Mouse (Mus musculus): ENCODE data around the gene Mindy3. TPM values are rescaled to one million over a fixed set of nuclear protein-coding genes. Genes with fewer than 3 reads are reported as not detected.

Gene Mindy3
- polyA plus RNA-seq, 1 experiment from 2014 or later = 31.0 TPM

GRCm38 (mm10) chr2:12402469-12402868 lies 16.8 kb downstream of the Mindy3 start:
- Histone ChIP-seq H3K4me1 (peaks cover 6% of the 10 kb centered on the region), H3K36me3 (no peaks in the 10 kb centered on the region), H3K27me3 (ENCODE audit: insufficient read depth, poor library complexity, severe bottlenecking) (no peaks in the 10 kb centered on the region), H3K27ac (no peak overlapping the region), H3K9me3 (no peaks in the 10 kb centered on the region), H3K4me3 (no peak overlapping the region)
- 77% methylated on average over 3 of the region's 3 CpGs for WGBS
- DNase-seq (ENCODE audit: low spot score) = no peak

- no peaks in the 10 kb centered on the region for H3K36me3 ChIP-seq
- no peaks in the 10 kb centered on the region for H3K27me3 ChIP-seq (ENCODE audit: insufficient read depth, poor library complexity, severe bottlenecking)
- DNase-seq (ENCODE audit: low spot score) = no peak
- no peak overlapping the region for H3K27ac ChIP-seq
- 93% methylated on average over 1 of the region's 1 CpGs for whole genome bisulfite sequencing
- H3K9me3 ChIP-seq = no peaks in the 10 kb centered on the region
- peaks cover 6% of the 10 kb centered on the region for H3K4me1 ChIP-seq
- H3K4me3 ChIP-seq = no peak overlapping the region
These were observed 18.1 kb downstream of the Mindy3 start for GRCm38 (mm10) chr2:12401137-12401536.

GRCm38 (mm10) chr2:12389028-12389427 lies 30.2 kb downstream of the Mindy3 start:
- no peaks in the 10 kb centered on the region for H3K27me3 ChIP-seq (ENCODE audit: insufficient read depth, poor library complexity, severe bottlenecking)
- H3K4me1 ChIP-seq = no peaks in the 10 kb centered on the region
- no peak for DNase-seq (ENCODE audit: low spot score)
- H3K9me3 ChIP-seq = no peaks in the 10 kb centered on the region
- H3K36me3 ChIP-seq = peaks cover 16% of the 10 kb centered on the region
- no peak overlapping the region for H3K4me3 ChIP-seq
- H3K27ac ChIP-seq = no peak overlapping the region
- WGBS = 44% methylated on average over 1 of the region's 1 CpGs

- WGBS = 92% methylated on average over 4 of the region's 4 CpGs
- DNase-seq (ENCODE audit: low spot score) = no peak
- H3K4me1 ChIP-seq = no peaks in the 10 kb centered on the region
These were observed 30.7 kb downstream of the Mindy3 start for GRCm38 (mm10) chr2:12388569-12388968.

GRCm38 (mm10) chr2:12384389-12384788 lies 34.9 kb downstream of the Mindy3 start:
- no peak overlapping the region for H3K27ac ChIP-seq
- H3K27me3 ChIP-seq (ENCODE audit: insufficient read depth, poor library complexity, severe bottlenecking) = no peaks in the 10 kb centered on the region
- H3K4me3 ChIP-seq = no peak overlapping the region
- DNase-seq (ENCODE audit: low spot score) = no peak
- 89% methylated on average over 1 of the region's 1 CpGs for WGBS
- peaks cover 16% of the 10 kb centered on the region for H3K36me3 ChIP-seq
- H3K9me3 ChIP-seq = no peaks in the 10 kb centered on the region
- H3K4me1 ChIP-seq = peaks cover 4% of the 10 kb centered on the region; the same call in 1 of the 2 replicates

More at GRCm38 (mm10) chr2:12388569-12388968, 30.7 kb downstream of the Mindy3 start:
- H3K4me3 ChIP-seq = no peak overlapping the region
- no peaks in the 10 kb centered on the region for H3K9me3 ChIP-seq
- H3K27ac ChIP-seq = 0 out of 2 replicates have a peak overlapping the region, but pooled peaks have one; percentile 22
- H3K27me3 ChIP-seq (ENCODE audit: insufficient read depth, poor library complexity, severe bottlenecking) = no peaks in the 10 kb centered on the region
- peaks cover 16% of the 10 kb centered on the region for H3K36me3 ChIP-seq

GRCm38 (mm10) chr2:12382650-12383049 lies 36.6 kb downstream of the Mindy3 start:
- Histone ChIP-seq H3K27me3 (ENCODE audit: insufficient read depth, poor library complexity, severe bottlenecking) (no peaks in the 10 kb centered on the region), H3K9me3 (no peaks in the 10 kb centered on the region), H3K4me1 (peaks cover 4% of the 10 kb centered on the region; the same call in 1 of the 2 replicates), H3K4me3 (no peak overlapping the region), H3K27ac (peak overlapping the region; percentile 13), H3K36me3 (peaks cover 16% of the 10 kb centered on the region)
- no peak for DNase-seq (ENCODE audit: low spot score)
- 69% methylated on average over 4 of the region's 4 CpGs for WGBS

GRCm38 (mm10) chr2:12380233-12380632 lies 39.0 kb downstream of the Mindy3 start:
- H3K36me3 ChIP-seq = peaks cover 8% of the 10 kb centered on the region
- H3K4me1 ChIP-seq = peaks cover 4% of the 10 kb centered on the region; the same call in 1 of the 2 replicates
- 0 out of 2 replicates have a peak overlapping the region, but pooled peaks have one; percentile 1 for H3K27ac ChIP-seq
- no peaks in the 10 kb centered on the region for H3K27me3 ChIP-seq (ENCODE audit: insufficient read depth, poor library complexity, severe bottlenecking)
- H3K4me3 ChIP-seq = no peak overlapping the region
- 59% methylated on average over 2 of the region's 2 CpGs for WGBS
- no peak for DNase-seq (ENCODE audit: low spot score)
- no peaks in the 10 kb centered on the region for H3K9me3 ChIP-seq

- H3K27me3 ChIP-seq (ENCODE audit: insufficient read depth, poor library complexity, severe bottlenecking) = no peaks in the 10 kb centered on the region
- H3K27ac ChIP-seq = no peak overlapping the region; the same call in 1 of the 2 replicates
- no peaks in the 10 kb centered on the region for H3K9me3 ChIP-seq
- WGBS = 85% methylated on average over 5 of the region's 5 CpGs
- no peaks in the 10 kb centered on the region for H3K36me3 ChIP-seq
- H3K4me1 ChIP-seq = peaks cover 4% of the 10 kb centered on the region; the same call in 1 of the 2 replicates
- H3K4me3 ChIP-seq = no peak overlapping the region
- DNase-seq (ENCODE audit: low spot score) = no peak
These were observed 40.7 kb downstream of the Mindy3 start for GRCm38 (mm10) chr2:12378591-12378990.

- 0 out of 2 replicates have a peak overlapping the region, but pooled peaks have one; percentile 36 for H3K27ac ChIP-seq
- no peaks in the 10 kb centered on the region for H3K9me3 ChIP-seq
- DNase-seq (ENCODE audit: low spot score) = no peak
- 62% methylated on average over 1 of the region's 1 CpGs for WGBS
- no peaks in the 10 kb centered on the region for H3K36me3 ChIP-seq
- H3K4me1 ChIP-seq = no peaks in the 10 kb centered on the region
- H3K27me3 ChIP-seq (ENCODE audit: insufficient read depth, poor library complexity, severe bottlenecking) = no peaks in the 10 kb centered on the region
- no peak overlapping the region for H3K4me3 ChIP-seq
These were observed 42.2 kb downstream of the Mindy3 start for GRCm38 (mm10) chr2:12377024-12377423.

GRCm38 (mm10) chr2:12372883-12373282 lies 46.4 kb downstream of the Mindy3 start:
- Histone ChIP-seq H3K4me1 (0 out of 2 replicates have a peak, but pooled peaks cover 3% of the 10 kb centered on the region), H3K9me3 (no peaks in the 10 kb centered on the region), H3K27me3 (ENCODE audit: insufficient read depth, poor library complexity, severe bottlenecking) (no peaks in the 10 kb centered on the region), H3K36me3 (peaks cover 3% of the 10 kb centered on the region; the same call in 1 of the 2 replicates), H3K27ac (no peak overlapping the region), H3K4me3 (no peak overlapping the region)
- peak; percentile 86 for DNase-seq (ENCODE audit: low spot score)
- 59% methylated on average over 2 of the region's 2 CpGs for WGBS

GRCm38 (mm10) chr2:12371401-12371800 lies 47.9 kb downstream of the Mindy3 start:
- Histone ChIP-seq H3K4me3 (no peak overlapping the region), H3K9me3 (no peaks in the 10 kb centered on the region), H3K4me1 (0 out of 2 replicates have a peak, but pooled peaks cover 3% of the 10 kb centered on the region), H3K27me3 (ENCODE audit: insufficient read depth, poor library complexity, severe bottlenecking) (no peaks in the 10 kb centered on the region), H3K36me3 (peaks cover 3% of the 10 kb centered on the region; the same call in 1 of the 2 replicates), H3K27ac (no peak overlapping the region)
- DNase-seq (ENCODE audit: low spot score) = no peak
- 92% methylated on average over 4 of the region's 4 CpGs for WGBS

- no peaks in the 10 kb centered on the region for H3K27me3 ChIP-seq (ENCODE audit: insufficient read depth, poor library complexity, severe bottlenecking)
- no peak overlapping the region for H3K4me3 ChIP-seq
- WGBS = 26% methylated on average over 2 of the region's 2 CpGs
- H3K4me1 ChIP-seq = 0 out of 2 replicates have a peak, but pooled peaks cover 3% of the 10 kb centered on the region
- peaks cover 4% of the 10 kb centered on the region for H3K36me3 ChIP-seq
- H3K9me3 ChIP-seq = no peaks in the 10 kb centered on the region
- H3K27ac ChIP-seq = no peak overlapping the region
- DNase-seq (ENCODE audit: low spot score) = no peak
These were observed 50.8 kb downstream of the Mindy3 start for GRCm38 (mm10) chr2:12368451-12368850.

- Histone ChIP-seq H3K36me3 (peaks cover 6% of the 10 kb centered on the region), H3K9me3 (no peaks in the 10 kb centered on the region), H3K27ac (0 out of 2 replicates have a peak overlapping the region, but pooled peaks have one; percentile 1), H3K27me3 (ENCODE audit: insufficient read depth, poor library complexity, severe bottlenecking) (no peaks in the 10 kb centered on the region), H3K4me1 (0 out of 2 replicates have a peak, but pooled peaks cover 3% of the 10 kb centered on the region), H3K4me3 (no peak overlapping the region)
- WGBS = 61% methylated on average over 1 of the region's 1 CpGs
- no peak for DNase-seq (ENCODE audit: low spot score)
These were observed 51.3 kb downstream of the Mindy3 start for GRCm38 (mm10) chr2:12368016-12368415.

GRCm38 (mm10) chr2:12361310-12361709 lies 58.0 kb downstream of the Mindy3 start:
- Histone ChIP-seq H3K9me3 (no peaks in the 10 kb centered on the region), H3K4me3 (no peak overlapping the region), H3K27ac (no peak overlapping the region), H3K36me3 (peaks cover 21% of the 10 kb centered on the region), H3K4me1 (no peaks in the 10 kb centered on the region), H3K27me3 (ENCODE audit: insufficient read depth, poor library complexity, severe bottlenecking) (no peaks in the 10 kb centered on the region)
- no peak for DNase-seq (ENCODE audit: low spot score)
- WGBS = 88% methylated on average over 1 of the region's 1 CpGs

Data from heart, embryonic 10.5 days (tissue).